Mouse (Mus musculus): Measurements from ENCODE around the gene Mypop. TPM values are rescaled to one million over a fixed set of nuclear protein-coding genes. Genes with fewer than 3 reads are reported as not detected.

Gene Mypop
- total RNA-seq, 1 experiment from 2014 or later, result 0.10 TPM

DNA sequence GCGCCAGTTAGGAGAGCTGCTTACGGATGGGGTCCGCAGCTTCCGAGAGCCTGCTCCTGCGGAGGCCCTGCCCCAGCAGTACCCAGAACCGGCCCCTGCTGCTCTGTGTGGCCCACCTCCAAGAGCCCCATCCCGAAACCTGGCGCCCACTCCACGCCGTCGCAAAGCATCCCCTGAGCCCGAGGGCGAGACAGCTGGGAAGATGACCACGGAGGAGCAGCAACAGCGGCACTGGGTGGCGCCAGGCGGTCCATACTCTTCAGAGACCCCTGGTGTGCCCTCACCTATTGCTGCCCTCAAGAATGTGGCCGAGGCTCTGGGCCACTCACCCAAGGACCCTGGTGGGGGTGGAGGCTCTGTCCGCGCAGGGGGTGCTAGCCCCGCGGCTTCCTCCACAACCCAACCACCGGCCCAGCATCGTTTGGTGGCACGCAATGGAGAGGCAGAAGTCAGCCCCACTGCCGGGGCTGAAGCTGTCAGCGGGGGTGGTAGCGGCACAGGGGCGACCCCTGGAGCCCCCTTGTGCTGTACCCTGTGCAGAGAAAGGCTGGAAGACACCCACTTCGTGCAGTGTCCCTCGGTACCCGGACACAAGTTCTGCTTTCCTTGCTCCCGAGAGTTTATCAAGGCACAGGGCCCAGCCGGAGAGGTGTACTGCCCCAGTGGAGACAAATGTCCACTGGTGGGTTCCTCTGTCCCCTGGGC, 14.5 kb downstream of the Mypop start:
- no peak for ATAC-seq (replicated peaks in 1 of 2; ENCODE audit: insufficient read depth in 1 of 2, low FRiP score in 2 of 2, low TSS enrichment in 1 of 2, low read depth in 1 of 2, poor library complexity in 2 of 2, severe bottlenecking in 2 of 2)

DNA sequence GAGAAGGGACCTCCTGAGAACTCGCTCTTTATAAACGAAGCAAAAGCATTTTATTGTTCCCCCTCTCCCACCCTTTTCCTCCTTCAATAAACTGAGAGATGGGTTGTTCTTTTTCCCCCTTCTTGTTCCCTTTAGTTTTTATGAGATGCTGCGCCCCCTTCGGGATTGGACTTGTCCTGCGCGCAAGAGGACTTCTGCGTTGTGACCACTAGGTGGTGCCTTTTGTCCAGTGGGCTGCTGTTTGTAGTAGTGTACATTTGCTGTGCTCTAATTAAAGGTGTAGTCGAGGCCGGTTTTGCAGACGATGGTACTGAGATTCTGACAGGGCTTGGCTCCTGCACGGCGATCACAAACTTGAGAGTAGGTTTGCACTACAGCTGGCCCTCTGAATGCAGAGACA, 15.4 kb downstream of the Mypop start:
- peak; percentile 52 to 57; a peak in 3 of 4 replicates for ATAC-seq (replicated peaks in 1 of 2; ENCODE audit: insufficient read depth in 1 of 2, low FRiP score in 2 of 2, low TSS enrichment in 1 of 2, low read depth in 1 of 2, poor library complexity in 2 of 2, severe bottlenecking in 2 of 2)

DNA sequence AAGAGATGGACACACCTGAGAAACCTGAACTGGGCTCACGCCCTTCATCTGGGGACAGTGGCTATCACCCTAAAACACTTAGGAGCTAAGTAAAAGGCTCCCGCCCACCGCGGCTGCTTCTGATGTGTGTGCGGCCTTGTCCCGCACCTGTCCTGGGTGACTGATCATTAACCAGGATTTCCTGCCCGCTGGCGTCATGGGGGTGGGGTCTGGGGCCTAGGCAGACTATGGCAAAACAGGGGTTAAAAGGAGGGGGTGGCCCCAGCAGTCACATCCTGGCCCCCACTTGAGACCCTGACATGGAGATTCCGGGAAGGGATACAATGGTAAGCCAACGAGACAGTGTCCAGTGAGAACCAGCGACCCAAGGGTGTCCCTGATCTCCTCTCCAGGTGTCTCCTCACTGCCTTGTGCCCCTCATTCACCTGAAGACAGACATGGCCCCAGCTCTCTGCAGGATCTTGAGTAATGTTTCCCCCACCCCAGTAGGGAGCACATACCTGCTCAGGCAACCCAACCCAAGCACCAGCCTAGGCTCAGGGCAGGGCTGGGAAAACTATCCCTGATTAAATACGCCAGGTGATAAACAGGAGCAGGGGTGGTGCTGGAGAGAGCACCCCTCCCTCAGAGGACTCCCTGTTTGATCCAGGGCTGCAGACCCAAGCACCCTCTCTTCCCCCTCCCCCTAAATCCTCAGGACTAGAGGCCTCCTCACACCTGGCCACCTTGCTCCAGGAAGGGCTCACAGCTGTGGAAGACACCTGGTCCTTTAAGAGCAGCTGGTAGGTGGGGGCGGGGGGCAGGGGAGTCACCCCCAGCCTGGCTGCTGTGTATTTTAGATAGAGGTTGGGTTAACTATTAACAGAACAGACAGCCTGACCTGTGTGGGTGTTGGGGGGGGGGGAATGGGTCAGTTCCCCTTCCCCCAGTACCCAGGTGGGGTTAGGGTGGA, 16.3 kb downstream of the Mypop start:
- no peak for ATAC-seq (replicated peaks in 1 of 2; ENCODE audit: insufficient read depth in 1 of 2, low FRiP score in 2 of 2, low TSS enrichment in 1 of 2, low read depth in 1 of 2, poor library complexity in 2 of 2, severe bottlenecking in 2 of 2)

DNA sequence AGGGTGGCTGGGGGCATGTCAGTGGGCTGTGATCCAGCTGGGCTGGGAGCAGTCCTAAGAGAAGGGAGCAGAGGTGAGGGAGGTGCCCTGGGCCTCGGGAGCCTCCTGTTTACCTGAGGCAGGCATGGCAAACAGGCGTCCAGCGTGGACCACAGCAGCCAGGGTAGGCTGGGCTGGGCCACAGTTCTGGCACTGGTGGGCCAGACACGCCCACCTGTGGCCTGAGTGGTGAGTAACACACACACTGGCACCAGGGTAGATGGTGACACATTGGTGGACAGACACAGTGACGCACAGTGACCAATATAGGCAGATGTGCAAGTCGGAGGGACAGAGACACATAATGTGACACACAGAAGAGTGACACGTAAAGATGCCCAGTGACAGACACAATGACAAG, 19.5 kb downstream of the Mypop start:
- no peak for ATAC-seq (replicated peaks in 1 of 2; ENCODE audit: insufficient read depth in 1 of 2, low FRiP score in 2 of 2, low TSS enrichment in 1 of 2, low read depth in 1 of 2, poor library complexity in 2 of 2, severe bottlenecking in 2 of 2)

DNA sequence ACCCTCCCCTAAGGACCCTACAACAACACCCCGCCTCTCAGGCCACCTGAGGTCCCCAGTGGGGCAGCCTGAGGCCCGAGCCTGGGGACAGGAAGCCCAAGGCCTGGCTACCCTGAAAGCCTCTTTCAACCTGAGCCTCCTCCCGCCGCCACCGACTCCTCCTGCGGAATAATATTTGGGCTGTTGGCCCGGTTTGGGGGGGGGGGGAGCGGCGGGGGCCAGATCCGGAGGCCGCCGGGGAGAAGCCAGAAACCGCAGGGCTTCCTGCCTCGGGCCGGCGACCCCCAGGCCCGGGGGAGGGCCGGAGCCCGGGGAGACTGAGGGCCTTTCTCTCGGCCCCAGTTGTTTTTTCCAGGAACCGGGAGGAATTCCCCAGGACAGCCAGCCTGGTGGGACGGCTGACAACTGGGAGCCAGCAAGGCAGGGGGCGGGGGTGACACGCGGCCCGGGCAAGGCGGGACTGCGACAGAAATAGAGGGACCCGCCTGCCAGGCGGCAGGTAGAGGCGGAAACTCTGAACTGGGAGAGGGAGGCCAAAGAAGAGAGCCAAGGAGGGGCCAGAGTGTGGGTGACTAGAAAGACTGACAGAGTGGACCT, 21.1 kb downstream of the Mypop start:
- peak; percentile 54 to 60 for ATAC-seq (replicated peaks in 1 of 2; ENCODE audit: insufficient read depth in 1 of 2, low FRiP score in 2 of 2, low TSS enrichment in 1 of 2, low read depth in 1 of 2, poor library complexity in 2 of 2, severe bottlenecking in 2 of 2)

DNA sequence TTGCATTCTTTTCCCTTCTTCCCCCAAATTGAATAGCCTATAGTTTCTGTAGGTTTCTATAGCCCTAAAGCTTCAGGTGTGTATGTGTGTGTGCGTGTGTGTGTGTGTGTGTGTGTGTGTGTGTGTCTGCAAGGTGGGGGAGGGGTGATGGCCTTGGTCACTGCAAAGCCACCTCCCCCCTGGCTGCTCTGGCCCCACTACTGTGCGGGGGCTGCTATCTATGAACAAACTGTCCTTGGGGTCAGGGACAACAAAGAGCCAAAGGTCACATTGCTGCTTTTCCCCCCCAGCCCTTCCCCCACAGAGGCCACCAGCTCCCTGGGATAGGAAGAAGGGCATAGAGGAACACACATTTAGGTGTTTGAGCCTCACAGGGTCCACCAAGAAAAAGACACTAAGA, 21.8 kb downstream of the Mypop start:
- ATAC-seq (replicated peaks in 1 of 2; ENCODE audit: insufficient read depth in 1 of 2, low FRiP score in 2 of 2, low TSS enrichment in 1 of 2, low read depth in 1 of 2, poor library complexity in 2 of 2, severe bottlenecking in 2 of 2), result no peak

DNA sequence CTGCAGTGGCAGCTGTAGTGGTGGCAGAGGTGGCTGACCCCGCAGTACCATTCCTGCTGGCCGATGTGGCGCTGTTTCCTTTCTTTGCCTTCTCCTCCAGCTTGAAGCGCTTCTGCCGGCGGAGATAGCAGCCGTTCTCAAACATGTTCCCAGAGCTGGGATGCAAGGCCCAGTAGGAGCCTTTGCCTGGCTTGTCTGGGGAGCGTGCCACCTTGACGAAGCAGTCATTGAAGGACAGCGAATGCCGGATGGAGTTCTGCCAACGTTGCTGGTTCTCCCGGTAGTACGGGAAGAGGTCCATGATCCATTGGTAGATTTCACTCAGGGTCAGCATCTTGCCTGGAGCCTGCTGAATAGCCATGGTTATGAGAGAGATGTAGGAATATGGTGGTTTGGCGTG, 23.4 kb downstream of the Mypop start:
- no peak for ATAC-seq (replicated peaks in 1 of 2; ENCODE audit: insufficient read depth in 1 of 2, low FRiP score in 2 of 2, low TSS enrichment in 1 of 2, low read depth in 1 of 2, poor library complexity in 2 of 2, severe bottlenecking in 2 of 2)

DNA sequence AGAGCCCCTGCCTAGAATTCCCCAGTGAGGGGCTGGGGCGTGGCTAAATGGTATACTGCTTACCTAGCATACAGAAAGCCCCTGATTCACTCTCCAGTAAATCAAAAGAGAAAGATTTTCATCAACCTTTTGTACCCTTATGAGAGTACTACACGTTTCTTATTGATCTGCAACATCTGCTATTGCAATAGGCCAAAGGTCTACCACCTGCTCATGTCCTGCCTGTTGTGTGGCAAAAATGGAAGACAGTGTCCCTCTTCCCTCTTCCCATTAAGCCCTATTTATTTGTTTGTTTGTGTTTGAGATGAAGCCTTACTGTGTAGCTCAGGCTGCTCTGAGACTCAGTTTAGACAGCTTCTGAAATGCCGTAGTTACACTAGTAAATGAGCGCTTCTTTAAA, 25.0 kb downstream of the Mypop start:
- no peak for ATAC-seq (replicated peaks in 1 of 2; ENCODE audit: insufficient read depth in 1 of 2, low FRiP score in 2 of 2, low TSS enrichment in 1 of 2, low read depth in 1 of 2, poor library complexity in 2 of 2, severe bottlenecking in 2 of 2)

DNA sequence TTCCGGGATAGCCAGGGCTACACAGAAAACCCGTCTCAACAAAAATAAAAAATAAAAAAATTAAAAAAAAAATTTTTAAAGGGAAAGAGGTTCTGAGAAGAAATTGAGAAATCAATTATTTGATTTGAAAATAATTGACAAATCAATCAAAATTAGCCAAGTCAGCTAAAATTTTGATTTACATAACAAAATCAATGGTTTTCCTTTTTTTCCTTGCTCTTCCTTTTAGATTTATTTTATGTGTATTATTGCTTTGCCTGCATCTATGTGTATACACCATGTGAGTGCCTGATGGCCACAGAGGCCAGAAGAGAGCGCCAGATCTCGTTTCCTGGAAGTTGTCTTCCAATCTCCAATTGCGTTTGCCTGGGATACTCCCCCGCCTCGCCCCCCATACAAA, 26.9 kb downstream of the Mypop start:
- ATAC-seq (replicated peaks in 1 of 2; ENCODE audit: insufficient read depth in 1 of 2, low FRiP score in 2 of 2, low TSS enrichment in 1 of 2, low read depth in 1 of 2, poor library complexity in 2 of 2, severe bottlenecking in 2 of 2), result no peak

DNA sequence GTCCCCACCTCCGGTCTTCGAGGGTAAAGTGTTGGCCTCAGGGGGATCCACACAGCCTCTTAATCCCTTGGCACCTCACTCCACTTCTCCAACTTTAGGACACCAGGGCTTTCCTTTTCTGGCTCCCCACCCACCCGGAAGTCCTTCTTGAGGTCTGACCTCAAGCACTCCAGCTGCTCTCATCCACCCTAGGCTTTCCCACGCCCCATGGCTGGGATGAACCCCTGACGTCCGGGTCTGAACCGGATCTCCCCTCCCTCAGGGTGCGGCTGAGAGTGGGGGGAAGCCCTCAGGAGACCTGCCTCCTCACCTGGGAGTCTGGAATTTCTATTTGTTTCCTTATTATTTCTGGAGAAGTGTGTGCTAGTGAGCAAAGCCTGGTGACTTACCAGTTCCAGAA, 30.0 kb downstream of the Mypop start:
- no peak for ATAC-seq (replicated peaks in 1 of 2; ENCODE audit: insufficient read depth in 1 of 2, low FRiP score in 2 of 2, low TSS enrichment in 1 of 2, low read depth in 1 of 2, poor library complexity in 2 of 2, severe bottlenecking in 2 of 2)

DNA sequence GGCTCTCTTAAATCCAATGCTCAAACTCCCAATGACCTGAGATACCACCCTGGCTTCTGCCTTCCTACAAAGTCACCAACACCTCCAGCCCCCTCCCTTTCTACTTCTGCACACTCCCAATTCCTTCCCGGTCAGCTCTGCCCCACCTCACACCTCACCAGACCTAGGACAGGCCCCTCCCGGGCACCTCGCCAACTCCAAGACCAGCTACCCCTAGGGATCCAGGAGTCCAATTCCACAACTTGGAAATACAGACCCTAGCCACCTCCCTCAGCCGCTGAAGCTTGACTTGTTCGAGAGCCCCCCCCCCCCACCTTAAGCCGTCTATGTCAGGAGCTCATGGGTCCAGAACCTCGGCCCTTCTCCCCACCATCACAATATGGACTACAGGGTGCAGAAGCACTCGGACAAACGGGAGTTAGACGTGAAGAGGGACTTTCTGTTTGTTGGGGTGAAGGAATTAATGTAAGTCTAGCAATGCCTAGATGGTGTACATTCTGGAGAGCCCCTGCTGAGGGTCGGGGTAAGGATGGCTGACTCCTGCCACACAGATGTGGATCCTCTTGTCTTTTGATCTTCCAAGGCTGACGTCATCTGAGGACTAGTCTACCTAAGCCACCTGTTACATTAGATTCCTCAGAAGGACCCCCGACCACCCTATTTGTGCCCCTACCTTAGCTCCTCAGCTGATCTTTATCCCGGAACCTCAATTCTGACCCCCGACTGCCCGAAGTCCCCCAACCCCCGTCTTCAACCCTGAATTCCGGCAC, 31.3 kb downstream of the Mypop start:
- ATAC-seq (replicated peaks in 1 of 2; ENCODE audit: insufficient read depth in 1 of 2, low FRiP score in 2 of 2, low TSS enrichment in 1 of 2, low read depth in 1 of 2, poor library complexity in 2 of 2, severe bottlenecking in 2 of 2), result no peak

DNA sequence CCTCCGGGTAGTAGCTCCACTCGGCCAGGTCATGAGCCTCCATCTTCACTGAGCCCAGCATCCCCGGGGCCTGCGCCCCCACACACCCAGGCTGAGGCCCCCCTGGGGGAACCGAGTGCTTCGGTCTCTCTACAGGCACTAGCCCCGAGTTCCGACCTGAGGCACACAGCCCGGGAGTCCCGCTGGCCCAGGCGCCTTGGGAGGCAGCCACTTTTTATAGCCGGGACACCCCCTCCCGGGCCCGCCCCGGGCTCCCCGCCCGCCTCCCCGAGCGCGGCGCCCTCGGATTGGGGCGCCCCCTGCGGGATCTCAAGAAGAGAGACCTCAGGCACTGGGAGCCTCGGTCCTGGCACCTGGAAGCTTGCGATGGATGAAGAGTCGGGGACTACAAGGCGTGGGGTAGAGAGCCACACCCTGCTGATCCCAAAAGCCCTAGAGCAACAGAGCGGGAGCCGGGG, 32.3 kb downstream of the Mypop start, which contains the start of gene Foxa3:
Foxa3 (minus strand) TSS at position 182 of the 458 bp plus-strand sequence.
- peak; percentile 18 to 35; a peak in 1 of 4 replicates for ATAC-seq (replicated peaks in 1 of 2; ENCODE audit: insufficient read depth in 1 of 2, low FRiP score in 2 of 2, low TSS enrichment in 1 of 2, low read depth in 1 of 2, poor library complexity in 2 of 2, severe bottlenecking in 2 of 2)

DNA sequence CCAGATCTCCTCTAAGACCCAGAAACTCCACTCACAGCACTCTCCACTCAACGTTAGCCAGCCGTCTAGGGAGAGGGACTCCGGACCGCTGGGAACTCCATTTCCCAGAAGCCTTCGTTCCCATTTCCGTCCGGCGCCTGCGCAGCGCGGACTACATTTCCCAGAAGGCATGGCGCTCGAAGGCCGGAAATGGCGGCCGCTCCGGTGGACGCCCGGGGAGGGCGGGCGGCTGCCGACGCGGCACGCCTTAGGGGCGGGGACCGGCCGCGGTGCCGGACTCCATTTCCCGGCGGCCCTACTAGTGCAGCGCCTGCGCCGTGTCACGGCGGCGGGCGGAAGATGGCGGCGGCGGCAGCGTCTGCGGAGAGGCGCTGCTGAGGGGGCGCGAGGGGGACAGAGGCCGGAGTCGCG, 33.1 kb downstream of the Mypop start, which contains the start of gene Sympk:
Sympk (plus strand) TSS at position 282 of the 411 bp plus-strand sequence.
- ATAC-seq (replicated peaks in 1 of 2; ENCODE audit: insufficient read depth in 1 of 2, low FRiP score in 2 of 2, low TSS enrichment in 1 of 2, low read depth in 1 of 2, poor library complexity in 2 of 2, severe bottlenecking in 2 of 2), result peak; percentile 83 to 88

DNA sequence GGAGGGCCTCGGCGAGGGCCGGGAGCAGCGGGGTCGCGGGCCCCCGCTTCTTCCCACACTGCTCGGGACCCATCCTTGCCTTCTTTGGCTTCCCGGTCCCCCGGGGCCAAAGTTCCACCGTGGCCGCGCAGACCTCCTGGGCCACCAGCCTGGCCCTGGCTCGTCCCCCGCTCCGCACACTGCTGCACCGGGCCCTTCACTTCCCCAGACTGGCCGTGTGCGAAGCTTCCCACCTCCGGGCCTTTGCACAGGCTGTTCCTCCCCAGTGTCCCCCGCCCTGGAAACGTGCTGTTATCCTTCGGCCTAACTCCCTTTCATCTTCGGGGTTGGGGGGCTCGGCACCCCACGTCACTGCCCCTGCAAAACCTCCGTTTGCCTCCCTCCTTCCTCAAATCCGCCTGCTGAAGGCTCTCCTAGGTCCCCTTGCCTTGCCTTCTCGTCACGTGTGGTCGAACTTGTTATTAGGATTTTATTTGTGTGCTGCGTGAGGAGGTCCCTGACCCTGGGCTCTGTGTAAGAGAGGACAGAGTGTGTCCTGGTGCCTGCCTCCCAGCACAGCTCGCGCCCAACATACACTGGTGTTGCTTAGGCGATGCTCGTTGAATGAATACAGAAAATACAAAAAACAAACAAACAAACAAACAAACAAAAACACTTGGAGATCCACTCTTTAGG, 33.7 kb downstream of the Mypop start:
- no peak for ATAC-seq (replicated peaks in 1 of 2; ENCODE audit: insufficient read depth in 1 of 2, low FRiP score in 2 of 2, low TSS enrichment in 1 of 2, low read depth in 1 of 2, poor library complexity in 2 of 2, severe bottlenecking in 2 of 2)

DNA sequence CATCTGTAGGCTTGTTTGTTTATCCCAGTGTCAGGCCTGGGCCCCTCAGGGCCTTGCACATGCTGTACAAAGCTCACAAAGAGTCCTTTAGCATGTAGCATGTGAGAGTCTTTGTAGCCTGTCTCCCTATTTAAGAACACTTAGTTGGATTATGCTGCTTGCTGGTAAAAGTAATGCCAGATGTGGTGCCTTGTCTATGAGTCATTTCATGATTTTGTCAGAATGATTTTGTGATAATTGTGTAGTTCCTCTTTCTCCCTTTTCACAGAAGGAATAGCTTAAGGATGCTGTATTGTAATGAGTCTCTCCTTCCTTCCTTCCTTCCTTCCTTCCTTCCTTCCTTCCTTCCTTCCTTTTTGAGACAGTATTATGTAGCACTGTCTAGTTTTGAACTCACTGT, 37.0 kb downstream of the Mypop start:
- ATAC-seq (replicated peaks in 1 of 2; ENCODE audit: insufficient read depth in 1 of 2, low FRiP score in 2 of 2, low TSS enrichment in 1 of 2, low read depth in 1 of 2, poor library complexity in 2 of 2, severe bottlenecking in 2 of 2), result 0 out of 4 replicates have a peak, but pooled peaks of 1 of the 2 experiments have one; percentile 4

DNA sequence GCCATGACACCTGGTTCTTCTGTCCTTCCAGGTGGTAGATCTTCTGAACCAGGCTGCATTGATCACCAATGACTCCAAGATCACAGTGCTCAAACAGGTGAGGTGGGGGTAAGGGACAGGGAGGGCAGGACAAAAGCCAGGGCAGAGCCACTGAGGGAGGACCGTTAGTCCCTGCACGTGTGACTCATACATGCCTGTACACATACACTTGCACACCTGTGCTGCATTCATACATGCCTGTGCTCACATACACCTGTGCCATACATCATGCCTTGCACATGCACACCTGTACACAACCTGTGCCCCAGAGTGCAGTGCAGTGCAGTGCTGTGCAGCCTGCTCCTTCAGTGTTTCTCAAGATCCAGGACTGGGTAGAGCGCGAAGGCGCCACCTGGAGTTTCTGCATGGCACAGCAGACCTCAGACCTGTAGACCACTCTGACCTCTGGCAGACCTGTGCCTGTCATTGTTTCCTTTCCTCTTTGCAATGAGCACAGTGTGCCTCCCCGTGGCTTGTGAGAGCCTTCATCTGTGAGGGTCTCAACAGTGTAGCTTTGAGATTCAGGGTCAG, 38.1 kb downstream of the Mypop start:
- peak; percentile 87 to 96 for ATAC-seq (replicated peaks in 1 of 2; ENCODE audit: insufficient read depth in 1 of 2, low FRiP score in 2 of 2, low TSS enrichment in 1 of 2, low read depth in 1 of 2, poor library complexity in 2 of 2, severe bottlenecking in 2 of 2)
